Mouse (Mus musculus): ENCODE results near the gene Gm49337. TPM values are rescaled to one million over a fixed set of nuclear protein-coding genes. Genes with fewer than 3 reads are reported as not detected.

Gene Gm49337
- polyA plus RNA-seq, 2 experiments, result not detected

GRCm38 (mm10) chr4:116336294-116336693, 163.1 kb downstream of the Gm49337 start:
- 75% methylated on average over 1 of the region's 1 CpGs for WGBS
- Histone ChIP-seq H3K4me3 (replicated peaks; ENCODE audit: low read length) (no peak overlapping the region), H3K27me3 (ENCODE audit: control insufficient read depth, insufficient read depth, low read length) (no peaks in the 10 kb centered on the region), H3K9me3 (ENCODE audit: control insufficient read depth, low read length) (no peaks in the 10 kb centered on the region), H3K27ac (replicated peaks; ENCODE audit: low read depth, low read length) (no peak overlapping the region), H3K36me3 (ENCODE audit: control insufficient read depth, insufficient read depth, low read length) (no peaks in the 10 kb centered on the region), H3K4me2 (replicated peaks; ENCODE audit: low read depth, low read length, severe bottlenecking) (no peak overlapping the region), H3K4me1 (ENCODE audit: control insufficient read depth, insufficient read depth, low read length) (no peaks in the 10 kb centered on the region), H3K9ac (ENCODE audit: low read depth, low read length, severe bottlenecking) (no peak overlapping the region)
- ATAC-seq (ENCODE audit: low FRiP score, low read depth) (no peak), DNase-seq (ENCODE audit: low spot score) (no peak)
- no peak for TF ChIP-seq POLR2A (IDR thresholded peaks at IDR 0.05; ENCODE audit: borderline replicate concordance, extremely low read depth, insufficient read depth, insufficient read length)

DNA sequence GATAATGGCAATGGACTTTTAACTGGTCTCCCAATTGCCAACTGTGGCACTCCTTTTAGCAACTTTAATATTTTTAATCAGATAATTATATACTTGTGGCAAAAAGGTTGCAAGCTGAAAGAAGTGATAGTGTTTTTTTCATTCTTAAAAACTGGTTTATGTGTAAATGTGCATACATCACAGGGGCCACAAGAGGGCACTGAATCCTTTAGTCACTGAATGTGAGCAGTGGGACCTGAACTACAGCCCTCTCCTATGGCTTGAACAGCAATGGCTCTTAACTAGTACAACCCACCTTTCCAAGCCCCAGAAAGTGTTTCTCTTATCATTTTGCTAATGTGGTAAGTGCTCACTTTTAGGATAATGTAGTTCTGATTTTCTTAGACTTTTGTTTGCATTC, 168.9 kb downstream of the Gm49337 start:
- no peak overlapping the region for H3K4me3 ChIP-seq (replicated peaks; ENCODE audit: low read length)
- no peak overlapping the region for H3K4me2 ChIP-seq (replicated peaks; ENCODE audit: low read depth, low read length, severe bottlenecking)
- no peaks in the 10 kb centered on the region for H3K9me3 ChIP-seq (ENCODE audit: control insufficient read depth, low read length)
- no peak overlapping the region for H3K9ac ChIP-seq (ENCODE audit: low read depth, low read length, severe bottlenecking)
- H3K27ac ChIP-seq (replicated peaks; ENCODE audit: low read depth, low read length), result no peak overlapping the region
- no peaks in the 10 kb centered on the region for H3K36me3 ChIP-seq (ENCODE audit: control insufficient read depth, insufficient read depth, low read length)
- peak; percentile 83 for DNase-seq (ENCODE audit: low spot score)
- TF ChIP-seq POLR2A (IDR thresholded peaks at IDR 0.05; ENCODE audit: borderline replicate concordance, extremely low read depth, insufficient read depth, insufficient read length), result no peak
- no peaks in the 10 kb centered on the region for H3K4me1 ChIP-seq (ENCODE audit: control insufficient read depth, insufficient read depth, low read length)
- no peaks in the 10 kb centered on the region for H3K27me3 ChIP-seq (ENCODE audit: control insufficient read depth, insufficient read depth, low read length)
- ATAC-seq (ENCODE audit: low FRiP score, low read depth), result no peak

Other genes with a start within 250 kb of the Gm49337 start
- gene Dmbx1, start 233.5 kb upstream of the Gm49337 start, polyA plus RNA-seq (2012; rRNA removed), result 0.05 and 0.09 TPM in 2 replicates
- not detected in 2 replicates for gene Dmbx1, start 233.5 kb upstream of the Gm49337 start, polyA plus RNA-seq (2014; fragmentation: Nextera tagmentation; extraction: Ambion mirVana)
- gene Faah, start 155.5 kb upstream of the Gm49337 start, polyA plus RNA-seq (2012; rRNA removed), result 1.7 and 1.9 TPM in 2 replicates
- gene Faah, start 155.5 kb upstream of the Gm49337 start, polyA plus RNA-seq (2014; fragmentation: Nextera tagmentation; extraction: Ambion mirVana), result 1.9 and 2.1 TPM in 2 replicates
- 12.7 and 13.4 TPM in 2 replicates for gene Nsun4, start 119.5 kb upstream of the Gm49337 start, polyA plus RNA-seq (2012; rRNA removed)
- gene Nsun4, start 119.5 kb upstream of the Gm49337 start, polyA plus RNA-seq (2014; fragmentation: Nextera tagmentation; extraction: Ambion mirVana), result 18.8 and 21.0 TPM in 2 replicates
- gene Uqcrh, start 98.3 kb upstream of the Gm49337 start, polyA plus RNA-seq (2012; rRNA removed), result 318 and 510 TPM in 2 replicates
- 494 and 543 TPM in 2 replicates for gene Uqcrh, start 98.3 kb upstream of the Gm49337 start, polyA plus RNA-seq (2014; fragmentation: Nextera tagmentation; extraction: Ambion mirVana)
- 60.2 and 92.2 TPM in 2 replicates for gene Lrrc41, start 98.1 kb upstream of the Gm49337 start, polyA plus RNA-seq (2012; rRNA removed)
- gene Lrrc41, start 98.1 kb upstream of the Gm49337 start, polyA plus RNA-seq (2014; fragmentation: Nextera tagmentation; extraction: Ambion mirVana), result 80.8 and 89.3 TPM in 2 replicates
- 18.2 TPM in 2 replicates for gene Rad54l, start 49.7 kb upstream of the Gm49337 start, polyA plus RNA-seq (2012; rRNA removed)
- 22.3 and 25.9 TPM in 2 replicates for gene Rad54l, start 49.7 kb upstream of the Gm49337 start, polyA plus RNA-seq (2014; fragmentation: Nextera tagmentation; extraction: Ambion mirVana)
- 79.5 and 79.6 TPM in 2 replicates for gene Pomgnt1, start 49.5 kb upstream of the Gm49337 start, polyA plus RNA-seq (2012; rRNA removed)
- 62.7 and 67.0 TPM in 2 replicates for gene Pomgnt1, start 49.5 kb upstream of the Gm49337 start, polyA plus RNA-seq (2014; fragmentation: Nextera tagmentation; extraction: Ambion mirVana)
- gene Lurap1, start 22.0 kb upstream of the Gm49337 start, polyA plus RNA-seq (2012; rRNA removed), result 1.7 and 2.1 TPM in 2 replicates
- 2.5 and 3.1 TPM in 2 replicates for gene Lurap1, start 22.0 kb upstream of the Gm49337 start, polyA plus RNA-seq (2014; fragmentation: Nextera tagmentation; extraction: Ambion mirVana)
- gene Tspan1, start 5.8 kb upstream of the Gm49337 start, polyA plus RNA-seq (2012; rRNA removed), result not detected in 2 replicates
- not detected in 2 replicates for gene Tspan1, start 5.8 kb upstream of the Gm49337 start, polyA plus RNA-seq (2014; fragmentation: Nextera tagmentation; extraction: Ambion mirVana)
- not detected in 2 replicates for gene 1700042G07Rik, start within 50 bp of the Gm49337 start, polyA plus RNA-seq (2012; rRNA removed)
- not detected in 2 replicates for gene 1700042G07Rik, start within 50 bp of the Gm49337 start, polyA plus RNA-seq (2014; fragmentation: Nextera tagmentation; extraction: Ambion mirVana)
- 24.8 and 27.1 TPM in 2 replicates for gene Pik3r3, start 48.2 kb downstream of the Gm49337 start, polyA plus RNA-seq (2012; rRNA removed)
- 14.7 and 21.7 TPM in 2 replicates for gene Pik3r3, start 48.2 kb downstream of the Gm49337 start, polyA plus RNA-seq (2014; fragmentation: Nextera tagmentation; extraction: Ambion mirVana)